Mouse (Mus musculus) G1E (cell line): ENCODE data around the gene Gm42878. TPM values are rescaled to one million over a fixed set of nuclear protein-coding genes. Genes with fewer than 3 reads are reported as not detected.

Experiments used
- ATAC-seq: 2 replicates; pipeline ENCODE4 v1.8.0; 2016; ENCODE audit warnings: mild to moderate bottlenecking; ENCODE audit not compliant: insufficient number of reproducible peaks, poor library complexity, low FRiP score, severe bottlenecking; ENCODE audit errors: extremely low read depth
- DNase-seq: peaks from one replicate; pipeline ENCODE4 v3.0.0; 2012; ENCODE audit warnings: low spot score
- H3K27me3 ChIP-seq: 2 replicates; pipeline ENCODE4 v1.6.1; 2012; ENCODE audit warnings: mild to moderate bottlenecking, low read length, inconsistent platforms; ENCODE audit not compliant: insufficient read depth
- H3K36me3 ChIP-seq: replicated peaks from 2 replicates; pipeline ENCODE3; 2012; ENCODE audit warnings: mild to moderate bottlenecking, inconsistent platforms
- H3K4me1 ChIP-seq: 2 replicates; pipeline ENCODE4 v1.6.1; 2012; ENCODE audit warnings: low read depth, low read length, inconsistent platforms, mixed read lengths; ENCODE audit not compliant: insufficient read depth
- H3K4me3 ChIP-seq: 2 replicates; pipeline ENCODE4 v1.5.1; 2012; ENCODE audit warnings: low read depth, mild to moderate bottlenecking, inconsistent platforms, low read length, moderate library complexity, mixed read lengths
- H3K9me3 ChIP-seq: replicated peaks from 2 replicates; pipeline ENCODE4 v1.6.1; 2012; ENCODE audit warnings: inconsistent platforms
- CTCF ChIP-seq: IDR thresholded peaks from 2 replicates; pipeline ENCODE4 v1.5.1; 2012; ENCODE audit warnings: low read depth, low read length, inconsistent platforms, mixed read lengths
- GATA1 ChIP-seq: IDR thresholded peaks from 2 replicates; pipeline ENCODE4 v1.6.1; 2012; ENCODE audit warnings: borderline replicate concordance, low read length, inconsistent platforms, mixed read lengths
- GATA2 ChIP-seq: IDR thresholded peaks from 2 replicates; pipeline ENCODE4 v1.6.1; 2012; ENCODE audit warnings: low read depth, low read length, inconsistent platforms, borderline replicate concordance
- POLR2AphosphoS5 ChIP-seq: IDR thresholded peaks from 2 replicates; pipeline ENCODE4 v1.6.1; 2012; ENCODE audit warnings: low read depth, low read length, inconsistent platforms; ENCODE audit not compliant: insufficient replicate concordance
- TAL1 ChIP-seq: conservative IDR thresholded peaks from 2 replicates; pipeline ENCODE4 v1.6.1; 2012; ENCODE audit warnings: low read depth, low read length, inconsistent platforms, mixed read lengths
- polyA plus RNA-seq: library from polyadenylated mRNA; stranded (reverse); fragments of >175 nt; gene quantifications from 2 replicates; pipeline ENCODE4 v1.2.3, GENCODE M21; 2012
- total RNA-seq, 2 experiments: library from RNA; stranded (forward) in 1 of 2; stranded (reverse) in 1 of 2; fragments of 200-1000 nt in 1 of 2; fragments of >200 nt in 1 of 2; fragmentation: Nextera tagmentation in 1 of 2; gene quantifications; 2 replicates each; pipeline ENCODE4 v1.2.3; 2014 to 2017

Gm42878 gene
- total RNA-seq (2014; fragmentation: Nextera tagmentation) (not detected in 2 replicates), total RNA-seq (2017) (0.17 TPM in 1 of 2 replicates, not detected in the other), polyA plus RNA-seq (not detected in 2 replicates)

DNA sequence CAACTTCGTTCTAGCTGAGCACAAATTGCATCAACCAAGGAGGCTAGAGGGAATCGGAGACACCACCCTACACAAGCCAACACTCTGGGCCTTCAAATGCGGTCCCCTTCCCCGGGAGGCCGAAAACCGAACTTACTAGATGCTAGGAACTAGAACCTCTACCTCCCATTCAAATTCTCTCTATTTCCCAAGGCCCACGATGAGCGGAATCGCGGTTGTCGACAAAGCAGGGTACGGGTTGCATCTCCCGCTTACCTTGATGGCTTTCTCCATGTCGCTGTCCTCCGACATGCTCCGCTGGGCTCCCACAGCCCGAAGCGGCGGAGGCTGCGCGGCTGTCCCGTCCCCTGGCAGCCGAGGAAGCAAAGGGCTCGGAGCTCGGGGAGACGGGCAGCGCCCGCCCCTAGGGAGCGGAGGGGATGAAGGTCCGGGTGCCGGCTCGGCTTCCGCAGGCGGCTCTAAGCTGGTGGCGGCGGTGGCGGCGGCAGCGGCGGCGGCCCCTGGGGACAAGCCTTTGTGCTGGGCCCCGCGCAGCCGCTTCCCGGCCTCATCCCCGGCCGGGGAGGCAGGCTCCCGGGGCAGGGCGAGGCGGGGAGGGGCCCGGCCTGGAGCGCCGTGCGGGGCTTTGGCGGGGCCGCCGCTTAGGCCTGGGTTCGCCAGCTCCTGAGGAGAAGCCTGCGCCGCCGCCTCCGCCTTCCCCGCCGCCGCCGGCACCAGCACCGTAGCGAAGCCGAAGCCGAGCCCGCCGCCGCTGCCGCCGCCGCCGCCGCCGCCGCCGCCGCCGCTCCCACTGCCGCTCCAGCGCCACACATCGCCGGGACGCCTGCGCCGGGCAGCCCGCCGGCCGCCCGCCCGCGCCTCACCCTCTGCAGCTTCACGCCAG is at the start of gene Gm42878, which contains the start of gene Adam1a:
Gm42878 (minus strand) TSS at position 573 of the 883 bp plus-strand sequence.
Adam1a (minus strand) TSS at position 573 of the 883 bp plus-strand sequence.
- H3K4me1 ChIP-seq, result peaks cover 30% of the 10 kb centered on the region
- peak; percentile 66 for DNase-seq

GRCm38 (mm10) chr5:121594714-121595313 is 49.5 kb upstream of the Gm42878 start:
- peaks cover 50% of the 10 kb centered on the region for H3K4me1 ChIP-seq
- ATAC-seq (no peak), DNase-seq (no peak)
- no peak overlapping the region for H3K4me3 ChIP-seq
- H3K9me3 ChIP-seq, result no peaks in the 10 kb centered on the region
- H3K27me3 ChIP-seq, result peaks cover 50% of the 10 kb centered on the region
- TF ChIP-seq GATA1 (no peak), GATA2 (no peak), POLR2AphosphoS5 (no peak), CTCF (no peak), TAL1 (no peak)
- H3K36me3 ChIP-seq, result no peaks in the 10 kb centered on the region

More for the DNA sequence above, at the start of gene Gm42878, which contains the start of gene Adam1a:
- no peaks in the 10 kb centered on the region for H3K27me3 ChIP-seq
- H3K4me3 ChIP-seq, result peak within 1 kb of the TSS; percentile 83
- no peaks in the 10 kb centered on the region for H3K9me3 ChIP-seq
- no peak for ATAC-seq
- peaks cover 37% of the 10 kb centered on the region for H3K36me3 ChIP-seq
- TF ChIP-seq TAL1 (no peak), GATA1 (no peak), POLR2AphosphoS5 (no peak), CTCF (no peak), GATA2 (no peak)

GRCm38 (mm10) chr5:121593451-121594401 is 48.4 kb upstream of the Gm42878 start, which contains the start of gene Aldh2:
Aldh2 (minus strand) TSS chr5:121593824.
- TF ChIP-seq TAL1 (no peak), GATA2 (no peak), GATA1 (no peak), POLR2AphosphoS5 (no peak), CTCF (no peak)
- peaks cover 43% of the 10 kb centered on the region for H3K27me3 ChIP-seq
- ATAC-seq, result peak; percentile 79
- DNase-seq, result peak; percentile 83
- peak within 1 kb of the TSS; percentile 72 for H3K4me3 ChIP-seq
- peaks cover 50% of the 10 kb centered on the region for H3K4me1 ChIP-seq
- no peaks in the 10 kb centered on the region for H3K36me3 ChIP-seq
- H3K9me3 ChIP-seq, result no peaks in the 10 kb centered on the region

- H3K36me3 ChIP-seq, result no peaks in the 10 kb centered on the region
- H3K9me3 ChIP-seq, result no peaks in the 10 kb centered on the region
- DNase-seq, result no peak
- H3K4me3 ChIP-seq, result peak overlapping the region; percentile 72
- ATAC-seq, result no peak
- TF ChIP-seq GATA1 (no peak), POLR2AphosphoS5 (no peak)
- peaks cover 47% of the 10 kb centered on the region for H3K4me1 ChIP-seq
- H3K27me3 ChIP-seq, result peaks cover 39% of the 10 kb centered on the region
Measured at GRCm38 (mm10) chr5:121592816-121593407, 47.6 kb upstream of the Gm42878 start.

GRCm38 (mm10) chr5:121592064-121592815 is 47.0 kb upstream of the Gm42878 start:
- TF ChIP-seq GATA1 (no peak), GATA2 (no peak), TAL1 (no peak)
- H3K36me3 ChIP-seq, result no peaks in the 10 kb centered on the region
- H3K4me3 ChIP-seq, result peak overlapping the region; percentile 72; the same call in 1 of the 2 replicates
- ATAC-seq (no peak), DNase-seq (no peak)
- peaks cover 33% of the 10 kb centered on the region for H3K27me3 ChIP-seq
- no peaks in the 10 kb centered on the region for H3K9me3 ChIP-seq
- peaks cover 40% of the 10 kb centered on the region for H3K4me1 ChIP-seq
